Mouse (Mus musculus) kidney, postnatal 0 days (tissue): ENCODE results near the gene Chd3. TPM values are rescaled to one million over a fixed set of nuclear protein-coding genes. Genes with fewer than 3 reads are reported as not detected.
A peak's percentile ranks its signal among the peaks of the same experiment; 100 is the strongest.

Experiments used
- ATAC-seq: fragments of 200-750 bp; cut with Nextera tagmentation; replicated peaks from 2 replicates; pipeline ENCODE4 v1.8.0; 2017; ENCODE audit warnings: low read depth, moderate number of reproducible peaks, moderate TSS enrichment, moderate library complexity; ENCODE audit not compliant: low FRiP score
- DNase-seq: peaks from one replicate; pipeline ENCODE4 v3.0.0-alpha.2; 2016; ENCODE audit warnings: low spot score
- H3K27ac ChIP-seq: fragments of 300-500 bp; sonication (generic); 2 replicates; pipeline ENCODE4 v1.5.1; 2014; ENCODE audit warnings: mild to moderate bottlenecking
- H3K27me3 ChIP-seq: fragments of 300-500 bp; sonication (generic); 2 replicates; pipeline ENCODE4 v1.6.1; 2014; ENCODE audit warnings: low read length, mixed read lengths; ENCODE audit not compliant: insufficient read depth
- H3K36me3 ChIP-seq: fragments of 300-500 bp; sonication (generic); 2 replicates; pipeline ENCODE4 v1.6.1; 2014; ENCODE audit warnings: low read length, mixed read lengths; ENCODE audit not compliant: insufficient read depth
- H3K4me1 ChIP-seq: fragments of 300-500 bp; sonication (generic); replicated peaks from 2 replicates; pipeline ENCODE4 v1.6.1; 2014; ENCODE audit warnings: antibody characterized with exemption, low read length, mixed read lengths; ENCODE audit not compliant: insufficient read depth
- H3K4me2 ChIP-seq: fragments of 300-500 bp; sonication (generic); 2 replicates; pipeline ENCODE4 v1.6.1; 2014; ENCODE audit warnings: mild to moderate bottlenecking, low read length, moderate library complexity, mixed read lengths
- H3K4me3 ChIP-seq: fragments of 300-500 bp; sonication (generic); replicated peaks from 2 replicates; pipeline ENCODE4 v1.5.1; 2014; ENCODE audit warnings: low read depth, low read length
- H3K9ac ChIP-seq: fragments of 300-500 bp; sonication (generic); 2 replicates; pipeline ENCODE4 v1.6.1; 2014; ENCODE audit warnings: low read depth, low read length
- H3K9me3 ChIP-seq: fragments of 300-500 bp; sonication (generic); replicated peaks from 2 replicates; pipeline ENCODE4 v1.6.1; 2016; ENCODE audit warnings: low read length, inconsistent platforms, mixed read lengths
- CTCF ChIP-seq: IDR thresholded peaks from 2 replicates; pipeline ENCODE4 v1.5.1; 2016; ENCODE audit warnings: antibody characterized with exemption, low read depth, mild to moderate bottlenecking, moderate library complexity
- WGBS: fragments of 180-500 bp; shearing (Covaris S2); extraction: QIAGEN DNeasy Blood & Tissue Kit; methylation state at CpG from one replicate; pipeline ENCODE4 v1.1.7; 2014; 5-methylcytosine and 5-hydroxymethylcytosine counted together
- polyA plus RNA-seq: library from polyadenylated mRNA; unstranded; fragments of >200 nt; fragmentation: Nextera tagmentation; extraction: Ambion mirVana; gene quantifications from 2 replicates; pipeline ENCODE4 v1.2.1, GENCODE M21; 2015

Chd3 gene
- polyA plus RNA-seq, 1 experiment from 2014 or later = 38.0 TPM

DNA sequence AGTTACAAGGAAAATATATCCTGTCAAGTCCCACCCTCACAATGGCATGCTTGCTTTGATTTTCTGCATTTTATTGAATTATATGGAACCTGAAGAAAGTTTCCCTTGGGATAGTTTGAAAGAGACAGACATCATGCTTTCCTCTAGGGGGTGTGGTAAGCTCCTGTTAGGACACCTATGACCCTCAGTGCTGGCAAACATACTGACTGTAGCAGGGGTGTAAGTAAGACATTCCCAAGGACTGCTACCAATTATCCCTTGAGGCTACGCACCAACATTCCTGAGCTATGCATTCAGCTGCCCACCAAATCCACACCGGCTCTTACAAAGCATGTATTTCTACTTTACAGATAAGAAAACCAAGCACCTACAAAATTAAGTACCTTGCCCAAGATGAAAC is 6.7 kb downstream of the Chd3 start:
- Histone ChIP-seq H3K4me1 (peaks cover 26% of the 10 kb centered on the region), H3K9me3 (no peaks in the 10 kb centered on the region), H3K9ac (no peak overlapping the region), H3K27ac (no peak overlapping the region), H3K4me2 (no peak overlapping the region), H3K4me3 (no peak overlapping the region), H3K27me3 (no peaks in the 10 kb centered on the region), H3K36me3 (peaks cover 50% of the 10 kb centered on the region)
- 73% methylated on average over 2 of the region's 2 CpGs for WGBS
- DNase-seq = peak; percentile 68
- ATAC-seq = no peak
- TF ChIP-seq CTCF = peak; percentile 52

DNA sequence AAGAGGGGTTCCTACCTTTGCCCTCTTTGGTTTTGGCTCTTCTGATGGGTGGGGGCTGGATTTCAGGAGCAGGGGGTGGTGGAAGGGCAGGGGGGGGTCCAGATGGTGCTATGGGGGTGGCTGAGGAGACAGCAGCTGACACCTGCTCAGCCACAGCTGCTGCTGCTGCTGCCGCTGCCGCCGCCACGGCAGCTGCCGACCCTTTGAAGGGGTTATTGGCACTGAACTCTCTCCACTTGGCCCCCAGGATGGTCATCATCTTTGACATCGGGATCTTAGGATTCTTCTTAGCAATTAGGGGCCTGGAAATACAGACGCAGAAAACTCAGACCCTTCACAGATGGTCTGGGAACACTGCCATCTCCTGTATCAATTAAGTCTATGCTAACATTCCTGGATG is 7.2 kb downstream of the Chd3 start:
- no peaks in the 10 kb centered on the region for H3K27me3 ChIP-seq
- ATAC-seq (no peak), DNase-seq (no peak)
- no peak overlapping the region for H3K27ac ChIP-seq
- no peak overlapping the region for H3K9ac ChIP-seq
- WGBS = 59% methylated on average over 7 of the region's 7 CpGs
- no peak overlapping the region for H3K4me3 ChIP-seq
- H3K9me3 ChIP-seq = no peaks in the 10 kb centered on the region
- no peak overlapping the region for H3K4me2 ChIP-seq
- TF ChIP-seq CTCF = no peak
- H3K36me3 ChIP-seq = peaks cover 55% of the 10 kb centered on the region
- peaks cover 26% of the 10 kb centered on the region for H3K4me1 ChIP-seq

DNA sequence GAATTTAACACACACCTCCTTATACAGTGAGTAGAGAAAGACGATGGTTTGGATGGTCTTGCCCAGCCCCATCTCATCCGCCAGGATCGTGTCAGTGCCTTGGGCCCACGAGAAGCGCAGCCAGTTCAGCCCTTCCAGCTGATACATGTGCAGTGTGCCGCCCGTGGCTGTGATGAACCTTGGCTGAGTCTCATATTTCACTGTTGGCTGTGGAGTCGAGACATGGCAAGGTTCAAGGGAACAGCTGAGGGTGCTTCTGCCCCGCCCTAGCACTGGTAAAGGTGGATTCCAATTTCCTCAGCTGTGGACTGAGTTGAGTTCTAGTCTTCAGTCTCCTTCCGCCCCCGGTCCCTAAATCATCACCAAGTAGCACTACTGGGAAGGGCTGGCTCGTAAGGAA is 11.5 kb downstream of the Chd3 start:
- Histone ChIP-seq H3K27me3 (no peaks in the 10 kb centered on the region), H3K36me3 (peaks cover 93% of the 10 kb centered on the region), H3K4me1 (no peaks in the 10 kb centered on the region), H3K4me2 (no peak overlapping the region), H3K9ac (no peak overlapping the region), H3K27ac (no peak overlapping the region), H3K4me3 (no peak overlapping the region), H3K9me3 (no peaks in the 10 kb centered on the region)
- no peak for TF ChIP-seq CTCF
- DNase-seq (no peak), ATAC-seq (no peak)
- 69% methylated on average over 12 of the region's 12 CpGs for WGBS

DNA sequence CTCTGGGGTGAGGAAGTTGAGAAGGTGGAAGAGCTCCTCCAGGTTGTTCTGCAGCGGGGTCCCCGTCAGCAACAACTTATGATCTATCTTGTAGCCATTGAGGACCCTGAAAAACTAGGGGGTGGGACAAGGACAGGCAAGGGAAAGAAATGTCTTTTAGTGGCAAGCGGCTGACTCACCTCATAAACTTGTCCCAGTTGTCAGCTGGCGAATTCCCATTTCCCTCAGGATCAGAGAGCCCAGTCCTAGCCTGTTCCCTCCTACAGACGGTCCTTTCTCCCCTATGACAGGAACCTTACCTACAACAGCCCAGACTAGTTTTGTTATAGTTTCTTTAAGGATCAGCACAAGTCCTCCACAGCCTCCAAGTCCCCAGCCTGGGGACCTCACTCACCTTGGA is 12.7 kb downstream of the Chd3 start:
- Histone ChIP-seq H3K4me1 (no peaks in the 10 kb centered on the region), H3K27me3 (no peaks in the 10 kb centered on the region), H3K27ac (no peak overlapping the region), H3K4me3 (no peak overlapping the region), H3K9me3 (no peaks in the 10 kb centered on the region), H3K4me2 (no peak overlapping the region), H3K9ac (no peak overlapping the region), H3K36me3 (peaks cover 92% of the 10 kb centered on the region)
- ATAC-seq (no peak), DNase-seq (no peak)
- 70% methylated on average over 5 of the region's 5 CpGs for WGBS
- TF ChIP-seq CTCF = no peak

GRCm38 (mm10) chr11:69346441-69346840 is 22.8 kb downstream of the Chd3 start:
- Histone ChIP-seq H3K9me3 (no peaks in the 10 kb centered on the region), H3K9ac (no peak overlapping the region), H3K4me1 (no peaks in the 10 kb centered on the region), H3K4me2 (no peak overlapping the region), H3K27me3 (no peaks in the 10 kb centered on the region), H3K4me3 (no peak overlapping the region), H3K27ac (no peak overlapping the region), H3K36me3 (peaks cover 74% of the 10 kb centered on the region)
- TF ChIP-seq CTCF = no peak
- WGBS = 91% methylated on average over 24 of the region's 26 CpGs
- no peak for DNase-seq
- ATAC-seq = no peak

DNA sequence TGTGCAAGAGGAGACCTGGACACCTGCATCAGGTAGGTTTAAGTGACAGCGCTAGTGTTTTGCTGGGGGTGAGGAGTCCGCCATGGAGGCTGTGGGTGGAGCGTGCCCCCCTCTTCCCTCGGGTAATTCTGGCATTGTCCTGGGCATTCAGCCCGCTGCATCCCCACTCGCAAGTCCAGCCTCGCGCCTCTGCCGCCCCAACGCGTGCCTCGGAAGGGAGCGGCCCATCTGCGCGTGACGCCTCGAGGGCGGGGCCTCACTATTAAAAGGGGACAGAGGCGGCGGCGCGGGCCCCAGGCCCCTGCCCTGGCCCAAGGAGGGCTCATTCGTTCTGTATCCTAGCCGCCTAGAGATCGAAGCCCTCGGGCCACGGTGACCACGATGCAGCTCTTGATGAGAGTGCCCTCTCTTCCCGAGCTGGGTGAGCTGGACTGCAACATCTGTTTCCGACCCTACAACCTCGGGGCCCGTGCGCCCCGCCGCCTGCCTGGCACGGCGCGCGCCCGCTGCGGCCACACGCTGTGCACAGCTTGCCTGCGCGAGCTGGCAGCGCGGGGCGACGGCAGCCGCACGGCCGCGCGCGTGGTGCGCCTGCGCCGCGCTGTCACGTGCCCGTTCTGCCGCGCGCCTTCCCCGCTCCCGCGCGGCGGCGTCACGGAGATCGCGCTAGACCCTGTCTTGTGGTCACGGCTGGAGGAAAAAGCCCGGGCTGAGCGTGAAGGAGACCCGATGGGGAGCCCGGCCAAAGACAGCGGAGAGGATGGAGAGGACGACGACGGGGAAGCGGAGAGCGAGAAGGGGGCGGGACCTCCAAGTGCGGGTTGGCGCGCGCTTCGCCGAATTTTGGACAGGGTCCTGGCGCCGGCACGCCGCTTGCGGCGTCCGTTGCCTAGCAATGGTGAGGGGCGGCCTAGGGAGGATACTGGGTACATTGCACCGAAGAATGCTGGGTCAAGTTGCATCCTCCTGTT is 28.8 kb downstream of the Chd3 start, which contains the start of gene Rnf227:
Rnf227 (plus strand) TSS at position 301 of the 971 bp plus-strand sequence.
- TF ChIP-seq CTCF = no peak
- Histone ChIP-seq H3K9ac (peak within 1 kb of the TSS; percentile 53), H3K27ac (peak within 1 kb of the TSS; percentile 48; the same call in 1 of the 2 replicates), H3K4me2 (peak within 1 kb of the TSS; percentile 81), H3K27me3 (no peaks in the 10 kb centered on the region), H3K36me3 (peaks cover 18% of the 10 kb centered on the region), H3K9me3 (no peaks in the 10 kb centered on the region), H3K4me3 (peak within 1 kb of the TSS; percentile 44), H3K4me1 (0 out of 2 replicates have a peak, but pooled peaks cover 6% of the 10 kb centered on the region)
- DNase-seq (peak; percentile 86), ATAC-seq (peak; percentile 78)
- 2% methylated on average over 92 of the region's 99 CpGs for WGBS
